Mouse (Mus musculus) stomach, postnatal 0 days (tissue): ENCODE results near the gene Col5a2.

Source experiments
- CTCF ChIP-seq: IDR thresholded peaks from 2 replicates; pipeline ENCODE4 v1.5.1; 2016; ENCODE audit warnings: antibody characterized with exemption, low read depth, mild to moderate bottlenecking, moderate library complexity
- EP300 ChIP-seq: optimal IDR thresholded peaks from 2 replicates; pipeline ENCODE3; 2016; ENCODE audit warnings: antibody characterized with exemption

DNA sequence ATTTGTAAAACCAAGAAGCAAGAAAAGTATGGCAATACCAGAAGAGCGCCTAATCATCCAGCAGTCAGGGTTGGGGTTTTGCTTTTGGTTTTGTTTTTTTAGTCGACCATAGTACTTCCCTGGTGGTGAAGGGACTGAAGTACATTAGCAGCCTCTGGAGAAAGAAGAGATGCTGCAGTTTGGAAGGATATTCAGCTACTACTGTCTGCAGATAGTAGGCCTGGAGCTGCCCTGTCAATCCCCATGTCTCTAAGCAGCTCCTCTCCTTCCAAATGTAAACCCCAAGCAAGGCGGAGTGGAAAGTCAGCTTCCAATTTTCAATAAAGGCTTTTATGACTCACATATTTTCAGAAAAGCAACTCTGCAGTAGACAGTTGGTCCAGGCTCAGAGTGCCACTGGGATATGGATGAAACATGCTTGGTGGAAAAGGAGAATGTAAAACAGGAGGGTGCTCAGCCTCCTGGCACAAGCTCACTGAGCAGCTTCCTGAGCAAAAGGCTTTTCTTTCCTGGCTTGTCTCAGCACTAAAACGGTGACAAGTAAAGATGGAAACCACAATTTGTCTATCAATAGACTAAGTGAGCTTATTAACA lies 10.9 kb downstream of the Col5a2 start:
- TF ChIP-seq CTCF: no peak
- no peak for TF ChIP-seq EP300
